Comparison of ENCODE assay signal across 12 mouse cellular contexts in genomic region chr1:125441251-125441650, GRCm38 (mm10). TPM values are rescaled to one million over a fixed set of nuclear protein-coding genes. Genes with fewer than 3 reads are reported as not detected.
DNase-seq lines count a peak whose midpoint lies in the region; ATAC-seq and TF ChIP-seq lines count a peak whose summit lies in the region.
"Had no signal": no experiment of that assay in that cellular context is flagged by ENCODE, and none has a peak within 500 bp of the region (broad histone marks: within the 10 kb centered on the region; RNA-seq: fewer than 3 reads in every experiment).

No protein-coding gene starts in this region.

- H3K4me3 ChIP-seq in kidney, postnatal 0 days (replicated peaks; ENCODE audit: low read depth, low read length): no peak overlapping the region
- no peak overlapping the region for H3K4me3 ChIP-seq in liver, embryonic 12.5 days
- no peak overlapping the region for H3K4me3 ChIP-seq in heart, embryonic 11.5 days (ENCODE audit: low read depth, low read length)
- H3K4me3 ChIP-seq: forebrain, embryonic 15.5 days; left cerebral cortex, adult 2 months; neural tube, embryonic 13.5 days had no signal

- no peaks in the 10 kb centered on the region for H3K9me3 ChIP-seq in kidney, postnatal 0 days (replicated peaks; ENCODE audit: low read length)
- no peaks in the 10 kb centered on the region for H3K9me3 ChIP-seq in liver, embryonic 12.5 days (replicated peaks)
- no peaks in the 10 kb centered on the region for H3K9me3 ChIP-seq in heart, embryonic 11.5 days (replicated peaks; ENCODE audit: control insufficient read depth, low read length)
- H3K9me3 ChIP-seq: forebrain, embryonic 15.5 days; neural tube, embryonic 13.5 days had no signal

- H3K36me3 ChIP-seq in kidney, postnatal 0 days (ENCODE audit: insufficient read depth, low read length): no peaks in the 10 kb centered on the region
- no peaks in the 10 kb centered on the region for H3K36me3 ChIP-seq in liver, embryonic 12.5 days
- H3K36me3 ChIP-seq in heart, embryonic 11.5 days (ENCODE audit: control insufficient read depth, insufficient read depth, low read length): no peaks in the 10 kb centered on the region
- H3K36me3 ChIP-seq: forebrain, embryonic 15.5 days; neural tube, embryonic 13.5 days had no signal

- WGBS in kidney, postnatal 0 days: 69% methylated on average over 6 of the region's 6 CpGs
- WGBS in liver, embryonic 12.5 days (ENCODE audit: insufficient replicate concordance): 39% methylated on average over 6 of the region's 6 CpGs
- WGBS in heart, embryonic 11.5 days (ENCODE audit: insufficient replicate concordance): 76% methylated on average over 6 of the region's 6 CpGs

- intact Hi-C loops in left cerebral cortex, postnatal 25 days (cut with DNase I): no loop called here

- no peak for ATAC-seq in kidney, postnatal 0 days (replicated peaks; ENCODE audit: low FRiP score, low read depth)
- no peak for ATAC-seq in liver, embryonic 12.5 days
- ATAC-seq in heart, embryonic 11.5 days (replicated peaks; ENCODE audit: insufficient number of reproducible peaks, low FRiP score, low TSS enrichment): no peak
- ATAC-seq: forebrain, embryonic 15.5 days had no signal

- H3K4me2 ChIP-seq in kidney, postnatal 0 days (ENCODE audit: low read length): no peak overlapping the region
- H3K4me2 ChIP-seq in liver, embryonic 12.5 days: 0 out of 2 replicates have a peak overlapping the region, but pooled peaks have one; percentile 27
- H3K4me2 ChIP-seq in heart, embryonic 11.5 days: no peak overlapping the region
- H3K4me2 ChIP-seq: forebrain, embryonic 15.5 days; neural tube, embryonic 13.5 days had no signal

- no peaks in the 10 kb centered on the region for H3K4me1 ChIP-seq in kidney, postnatal 0 days (replicated peaks; ENCODE audit: insufficient read depth, low read length)
- H3K4me1 ChIP-seq in liver, embryonic 12.5 days: peaks cover 25% of the 10 kb centered on the region; the same call in 1 of the 2 replicates
- no peaks in the 10 kb centered on the region for H3K4me1 ChIP-seq in heart, embryonic 11.5 days (ENCODE audit: control insufficient read depth, insufficient read depth, low read length)

- H3K27me3 ChIP-seq in kidney, postnatal 0 days (ENCODE audit: insufficient read depth, low read length): no peaks in the 10 kb centered on the region
- no peaks in the 10 kb centered on the region for H3K27me3 ChIP-seq in liver, embryonic 12.5 days (replicated peaks)
- H3K27me3 ChIP-seq in heart, embryonic 11.5 days (ENCODE audit: control insufficient read depth, insufficient read depth, low read length): no peaks in the 10 kb centered on the region

- no peak for TF ChIP-seq CTCF in kidney, postnatal 0 days (IDR thresholded peaks at IDR 0.05; ENCODE audit: low read depth)

- H3K27ac ChIP-seq in kidney, postnatal 0 days: 0 out of 2 replicates have a peak overlapping the region, but pooled peaks have one; percentile 31
- H3K27ac ChIP-seq in liver, embryonic 12.5 days: peak overlapping the region; percentile 16; the same call in 1 of the 2 replicates
- H3K27ac ChIP-seq in heart, embryonic 11.5 days (ENCODE audit: low read depth, low read length): no peak overlapping the region
- H3K27ac ChIP-seq: forebrain, embryonic 15.5 days; left cerebral cortex, adult 2 months; neural tube, embryonic 13.5 days had no signal

- DNase-seq in kidney, postnatal 0 days (ENCODE audit: low spot score): no peak
- no peak for DNase-seq in kidney, postnatal 4 days
- peak; percentile 50 for DNase-seq in T-cell, adult 2 months (ENCODE audit: low spot score)
- peak; percentile 78 to 79 for DNase-seq in spleen, postnatal 36 days (ENCODE audit: low spot score in 2 of 2)
- DNase-seq in c-Kit-positive CD71-positive TER-119-positive erythroid progenitor cells, embryonic 14.5 days (ENCODE audit: low spot score): no peak
- no peak for DNase-seq in left cerebral cortex, postnatal 25 days (ENCODE audit: low spot score in 2 of 2)
- DNase-seq: kidney, adult 8-10 months had no signal

- H3K9ac ChIP-seq in kidney, postnatal 0 days (ENCODE audit: low read depth, low read length): no peak overlapping the region
- H3K9ac ChIP-seq in liver, embryonic 12.5 days: no peak overlapping the region
- H3K9ac ChIP-seq in heart, embryonic 11.5 days (ENCODE audit: low read depth, low read length): no peak overlapping the region
- H3K9ac ChIP-seq: forebrain, embryonic 15.5 days; neural tube, embryonic 13.5 days had no signal

RNA-seq across cellular contexts. Expression of gene Actr3, which starts 5.7 kb away (rescaled TPM):
- polyA plus RNA-seq in kidney, postnatal 0 days (2015; fragmentation: Nextera tagmentation; extraction: Ambion mirVana): 227 and 250 TPM in 2 replicates
- polyA plus RNA-seq in liver, embryonic 12.5 days (2016; fragmentation: Nextera tagmentation; extraction: Ambion mirVana): 169 and 177 TPM in 2 replicates
- 286 and 318 TPM in 2 replicates for polyA plus RNA-seq in heart, embryonic 11.5 days (2014; fragmentation: Nextera tagmentation; extraction: Ambion mirVana)
- total RNA-seq in left cerebral cortex, postnatal 25 days (2021): 100 to 1,000 TPM; 219 to 236 TPM

Comparison
In these comparisons a context has a peak if more than half of its experiments do, and no peak if none do; other contexts are left out.
1. DNase-seq: peak in T-cell, adult 2 months (single experiment) and spleen, postnatal 36 days (2 of 2); none in kidney, postnatal 0 days (single experiment), kidney, postnatal 4 days (0 of 2), c-Kit-positive CD71-positive TER-119-positive erythroid progenitor cells, embryonic 14.5 days (single experiment) and left cerebral cortex, postnatal 25 days (0 of 2).